Mouse (Mus musculus) left cerebral cortex, adult 2 months (tissue): ENCODE results near the gene Luc7l. TPM values are rescaled to one million over a fixed set of nuclear protein-coding genes. Genes with fewer than 3 reads are reported as not detected.
A peak's percentile ranks its signal among the peaks of the same experiment; 100 is the strongest.

Experiments used
- DNase-seq, 2 experiments: peaks; one replicate each; pipeline ENCODE4 v3.0.0; 2021 to 2022; ENCODE audit warnings: low spot score in 2 of 2, mixed read lengths in 1 of 2; ENCODE audit errors: extremely low spot score in 1 of 2
- H3K27ac ChIP-seq: fragments of 200-600 bp; 2 replicates; pipeline ENCODE4 v1.8.1; 2022
- H3K4me3 ChIP-seq: fragments of 200-600 bp; 2 replicates; pipeline ENCODE4 v1.8.1; 2022
- CTCF ChIP-seq: fragments of 200-600 bp; IDR thresholded peaks from 2 replicates; pipeline ENCODE4 v1.8.1; 2022; ENCODE audit warnings: antibody characterized with exemption, mild to moderate bottlenecking, moderate library complexity
- intact Hi-C: fragments of 180-260 bp; cut with DNase I; formaldehyde crosslinking; loops from one replicate; pipeline ENCODE4 v1.15.1; 2025
- total RNA-seq, 2 experiments: library from RNA; stranded (reverse); gene quantifications; 2 replicates each; pipeline ENCODE4 v1.2.3; 2021

Luc7l gene
- total RNA-seq, 2 experiments from 2014 or later: 80.4 to 82.2 TPM

DNA sequence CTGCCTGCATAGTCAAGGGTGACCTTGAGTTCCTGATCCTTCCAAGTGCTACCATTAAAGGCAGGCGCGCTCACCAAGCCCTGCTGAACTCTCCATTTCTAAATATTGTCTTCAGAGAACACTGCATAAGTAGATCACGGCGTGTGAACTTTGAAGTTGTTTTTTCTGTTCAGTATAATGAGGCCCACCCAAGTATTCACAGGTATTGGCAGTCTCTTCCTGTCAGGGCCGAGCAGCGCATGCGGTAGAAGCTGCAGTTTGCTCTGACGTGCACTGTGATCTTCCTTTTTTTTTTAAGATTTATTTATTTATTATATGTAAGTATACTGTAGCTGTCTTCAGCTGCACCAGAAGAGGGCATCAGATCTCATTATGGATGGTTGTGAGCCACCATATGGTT is 18.3 kb upstream of the Luc7l start:
- no peak for TF ChIP-seq CTCF
- intact Hi-C loops: no loop called here
- no peak overlapping the region for H3K27ac ChIP-seq
- H3K4me3 ChIP-seq: no peak overlapping the region
- DNase-seq: no peak

DNA sequence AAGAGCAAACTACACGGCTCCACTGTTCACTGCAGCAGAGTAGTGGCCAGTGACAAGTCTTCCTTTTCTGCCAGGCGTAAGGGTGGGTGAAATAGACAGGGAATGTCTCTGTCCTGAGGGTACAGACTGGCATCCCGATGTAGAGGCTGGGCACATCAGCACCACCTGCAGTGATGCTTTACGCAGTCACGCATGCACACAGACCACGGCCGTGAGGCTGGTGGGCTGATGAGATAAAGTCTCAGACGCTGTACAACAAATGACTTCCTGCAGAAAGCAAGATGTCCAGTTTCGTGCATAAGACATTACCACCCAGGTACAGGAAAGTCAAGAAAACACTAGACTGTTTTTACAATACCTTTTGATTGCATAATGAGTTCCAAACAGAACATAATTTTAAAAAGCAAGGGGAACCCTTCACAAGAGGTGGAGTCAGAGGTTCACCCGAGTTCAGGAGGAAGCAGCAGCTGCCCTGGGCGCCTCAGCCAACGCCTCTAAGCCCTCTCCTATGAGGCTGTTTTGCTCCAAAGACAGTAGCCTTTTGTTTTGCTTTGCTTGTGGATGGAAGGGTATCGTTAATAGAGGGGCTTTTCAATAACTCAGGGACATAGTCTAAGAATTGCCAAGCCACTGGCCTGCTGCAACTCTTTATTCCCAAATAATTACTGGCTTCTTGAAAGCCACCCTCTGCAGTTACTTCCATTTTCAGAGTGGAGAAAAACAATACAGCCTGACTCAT is 17.4 kb upstream of the Luc7l start:
- DNase-seq: no peak
- no peak overlapping the region for H3K4me3 ChIP-seq
- intact Hi-C loops: no loop called here
- peak overlapping the region; percentile 2 for H3K27ac ChIP-seq
- no peak for TF ChIP-seq CTCF

DNA sequence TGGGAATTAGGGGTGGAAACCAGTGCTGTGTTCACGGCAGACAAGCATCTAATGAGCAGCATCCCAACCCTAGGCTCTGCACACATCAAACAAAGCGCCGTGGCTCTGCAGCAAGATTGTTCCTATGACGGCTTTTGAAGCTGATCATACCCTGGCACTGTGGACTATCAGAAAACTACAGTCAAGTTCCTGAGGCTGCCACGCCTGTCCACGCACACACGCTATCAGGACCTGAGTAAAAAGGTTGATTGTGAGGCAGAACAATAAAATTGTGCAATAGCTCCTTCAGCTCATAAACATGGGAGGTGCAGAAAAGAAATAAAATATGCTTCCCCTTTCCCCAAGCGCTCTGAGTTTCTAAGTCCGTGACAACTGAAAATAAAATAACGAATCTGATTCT is 15.0 kb upstream of the Luc7l start:
- intact Hi-C loops: no loop called here
- H3K27ac ChIP-seq: no peak overlapping the region
- no peak for DNase-seq
- no peak for TF ChIP-seq CTCF
- no peak overlapping the region for H3K4me3 ChIP-seq

DNA sequence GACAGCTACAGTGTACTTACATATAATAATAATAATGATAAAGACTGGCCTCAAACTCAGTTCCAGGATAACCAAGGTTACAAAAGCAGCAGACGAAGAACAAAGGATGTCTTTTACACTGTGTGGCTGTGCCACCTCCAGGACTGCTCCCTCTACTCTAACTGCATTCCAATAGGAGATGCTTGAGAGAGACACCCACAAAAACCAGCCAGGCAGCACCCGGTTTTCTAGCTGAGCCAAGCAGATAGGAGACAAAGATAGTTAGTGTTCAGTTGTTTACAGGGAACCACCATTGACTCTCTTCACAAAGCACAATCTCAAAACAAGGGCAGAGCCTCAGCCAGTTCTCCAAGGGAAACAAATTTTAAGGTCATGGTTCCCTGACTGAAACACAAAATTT is 13.1 kb upstream of the Luc7l start:
- intact Hi-C loops: no loop called here
- Histone ChIP-seq H3K4me3 (no peak overlapping the region), H3K27ac (peak overlapping the region; percentile 57; the same call in 1 of the 2 replicates)
- TF ChIP-seq CTCF: no peak
- no peak for DNase-seq

DNA sequence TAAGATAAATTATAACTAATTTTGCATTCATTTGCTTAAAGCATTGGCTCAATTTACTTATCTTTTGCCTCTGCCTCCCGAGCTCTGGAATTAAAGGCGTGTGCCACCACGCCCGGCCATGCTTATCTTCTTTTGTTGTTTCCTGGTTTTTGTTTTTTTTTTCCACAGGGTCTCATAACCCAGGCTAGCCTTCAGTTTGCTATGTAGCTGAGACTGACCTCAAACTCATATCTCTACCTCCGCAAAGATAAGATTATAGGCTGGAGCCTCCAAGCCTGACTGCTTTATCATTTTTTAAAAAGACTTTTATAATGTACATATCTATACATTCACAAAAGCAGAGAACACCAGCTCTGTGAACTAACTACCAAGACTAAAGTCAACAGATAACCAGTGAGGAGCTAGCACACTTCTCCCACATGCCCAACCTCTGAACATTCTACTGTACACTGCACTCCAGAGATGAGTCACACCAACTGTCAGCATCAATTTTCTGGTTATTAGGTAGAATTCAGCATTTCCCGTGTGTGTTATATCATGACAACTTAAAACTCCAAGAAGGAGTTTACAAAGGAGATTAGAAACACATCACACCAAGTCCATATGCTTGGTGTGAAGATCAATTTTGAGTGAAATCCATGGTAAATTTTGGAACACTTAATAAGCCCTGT is 12.4 kb upstream of the Luc7l start:
- no peak for TF ChIP-seq CTCF
- intact Hi-C loops: loop anchor here (5.0 kb wide), 1 partner anchor 118 kb away; the partner anchor contains the start of gene Mrpl28
- no peak overlapping the region for H3K4me3 ChIP-seq
- DNase-seq: no peak
- peak overlapping the region; percentile 57; the same call in 1 of the 2 replicates for H3K27ac ChIP-seq

DNA sequence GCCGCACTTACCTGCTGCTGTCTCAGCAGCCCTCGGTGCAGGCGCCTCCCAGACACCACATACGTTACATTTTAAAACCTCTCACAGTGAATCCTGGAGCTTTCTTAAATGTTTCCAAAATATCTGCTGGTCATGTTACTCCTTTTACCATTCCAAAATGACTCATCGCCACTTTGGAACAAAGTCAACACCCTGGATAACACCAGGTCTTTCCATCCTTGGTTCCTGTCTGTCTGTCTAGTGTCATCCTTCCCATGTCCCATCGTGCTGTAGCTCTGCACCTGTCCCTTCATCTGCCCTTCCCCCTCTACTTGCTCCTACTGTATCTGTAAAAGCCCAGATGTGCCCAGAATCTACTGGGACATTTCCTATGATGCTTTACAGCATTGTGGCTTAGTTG is 11.7 kb upstream of the Luc7l start:
- no peak overlapping the region for H3K27ac ChIP-seq
- no peak overlapping the region for H3K4me3 ChIP-seq
- DNase-seq: no peak
- intact Hi-C loops: loop anchor here (5.0 kb wide), 1 partner anchor 119 kb away; the partner anchor contains the start of gene Mrpl28
- TF ChIP-seq CTCF: no peak

DNA sequence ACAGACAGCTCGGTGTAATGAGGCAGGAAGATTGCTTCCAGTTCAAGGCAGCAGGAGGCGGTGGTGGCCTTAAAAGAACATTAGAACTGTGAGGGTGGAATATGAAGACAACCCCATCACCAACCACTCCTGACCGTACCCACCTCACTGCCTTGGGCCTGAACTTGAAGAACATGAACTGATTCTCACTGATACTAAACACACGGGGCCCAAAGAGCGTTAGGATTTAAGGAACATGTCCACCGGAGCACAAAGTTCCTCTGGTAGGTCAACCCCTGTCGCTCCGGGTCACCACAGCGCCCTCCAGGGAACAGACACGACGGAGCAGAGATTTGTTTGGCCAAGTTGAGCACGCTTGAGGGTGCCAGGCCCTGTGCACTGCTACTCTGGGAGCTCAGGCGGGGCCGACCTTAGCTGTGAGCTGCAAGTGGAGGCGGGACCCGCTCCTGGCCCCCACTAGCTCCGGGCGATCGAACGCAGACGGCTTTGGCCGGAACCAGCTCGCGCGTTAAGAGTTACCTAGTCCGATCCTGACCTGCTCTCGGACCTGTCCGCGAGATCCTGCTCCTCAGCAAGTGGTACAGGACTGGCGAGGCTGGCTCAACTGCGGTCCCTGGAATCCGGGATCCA is 9.1 kb upstream of the Luc7l start:
- intact Hi-C loops: loop anchor here (2.0 to 5.0 kb wide), 3 partner anchors 41 to 121 kb away; partner anchors contain the start of genes Axin1, Mrpl28 and Rgs11
- Histone ChIP-seq H3K27ac (peak overlapping the region; percentile 87), H3K4me3 (peak overlapping the region; percentile 81)
- TF ChIP-seq CTCF: peak; percentile 33
- peak in 1 of 2 experiments; percentile 61 for DNase-seq

DNA sequence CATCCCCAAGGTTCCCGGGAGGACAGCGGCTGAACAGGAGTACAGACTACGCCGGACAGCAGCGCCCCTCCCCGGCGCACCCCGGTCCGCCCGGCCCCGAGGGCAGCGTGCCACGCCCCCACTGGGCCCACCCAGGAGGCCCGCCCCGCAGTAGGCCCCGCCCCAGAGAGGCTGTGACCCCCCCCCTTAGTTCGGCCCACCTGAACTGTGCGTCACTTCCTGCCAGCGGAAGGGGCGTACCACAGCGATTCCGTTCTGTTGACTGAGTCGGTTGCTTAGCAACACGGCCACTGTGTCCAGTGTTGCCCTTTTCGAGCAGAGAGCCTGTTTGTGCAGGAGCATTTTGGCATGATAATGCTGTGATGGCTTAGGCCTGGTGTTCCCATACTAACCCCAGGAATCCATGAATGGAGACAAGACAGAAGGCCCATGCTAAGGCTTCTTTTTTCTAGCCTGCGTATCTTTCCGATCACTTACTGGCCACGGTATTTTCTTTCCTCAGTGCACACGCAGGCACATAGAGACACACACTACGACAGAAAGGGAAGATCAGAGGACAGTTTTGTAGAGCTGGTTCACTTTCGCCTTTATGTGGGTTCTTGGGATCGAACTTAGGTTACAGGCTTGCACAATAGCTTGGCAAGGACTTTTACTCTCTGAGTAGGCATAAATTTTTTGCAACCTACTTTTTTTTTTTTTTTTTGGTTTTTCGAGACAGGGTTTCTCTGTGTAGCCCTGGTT is 8.4 kb upstream of the Luc7l start, which contains the start of gene Fam234a:
TSS of gene Fam234a (minus strand) at position 142 of the 741 bp plus-strand sequence.
- peak; percentile 88 to 90 for DNase-seq
- Histone ChIP-seq H3K27ac (peak within 1 kb of the TSS; percentile 91), H3K4me3 (peak within 1 kb of the TSS; percentile 81)
- intact Hi-C loops: loop anchor here (2.0 to 5.0 kb wide), 2 partner anchors 41 to 122 kb away; partner anchors contain the start of genes Mrpl28 and Rgs11
- no peak; the same call in 1 of the 2 replicates for TF ChIP-seq CTCF

DNA sequence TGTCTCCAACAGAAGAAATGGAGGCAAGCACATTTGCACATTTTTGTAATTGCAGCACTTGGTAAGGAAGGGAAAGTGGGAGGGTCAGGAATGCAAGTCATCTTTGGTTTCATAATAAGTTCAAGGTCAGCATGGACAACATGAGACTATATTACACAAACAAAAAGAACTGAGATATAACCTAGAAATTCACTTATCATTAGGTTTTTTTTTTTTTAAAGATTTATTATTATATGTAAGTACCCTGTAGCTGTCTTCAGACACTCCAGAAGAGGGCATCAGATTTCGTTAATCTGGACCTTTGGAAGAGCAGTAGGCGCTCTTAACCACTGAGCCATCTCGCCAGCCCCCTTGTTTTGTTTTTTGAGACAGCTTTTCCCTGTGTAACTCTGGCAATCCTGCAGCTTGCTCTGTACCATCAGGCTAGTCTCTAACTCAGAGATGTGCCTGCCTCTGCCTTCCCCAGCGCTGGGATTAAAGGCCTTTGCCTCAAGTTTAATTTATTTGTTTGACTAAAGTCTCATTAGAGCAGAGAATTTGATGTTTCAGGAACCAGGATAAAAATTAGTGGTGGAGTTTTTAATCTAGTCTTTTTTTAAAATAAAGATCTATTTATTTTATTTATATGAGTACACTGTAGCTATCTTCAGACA is 684 bp upstream of the Luc7l start:
- no peak for DNase-seq
- no peak for TF ChIP-seq CTCF
- Histone ChIP-seq H3K27ac (peak overlapping the region; percentile 96), H3K4me3 (peak overlapping the region; percentile 92)
- intact Hi-C loops: no loop called here

DNA sequence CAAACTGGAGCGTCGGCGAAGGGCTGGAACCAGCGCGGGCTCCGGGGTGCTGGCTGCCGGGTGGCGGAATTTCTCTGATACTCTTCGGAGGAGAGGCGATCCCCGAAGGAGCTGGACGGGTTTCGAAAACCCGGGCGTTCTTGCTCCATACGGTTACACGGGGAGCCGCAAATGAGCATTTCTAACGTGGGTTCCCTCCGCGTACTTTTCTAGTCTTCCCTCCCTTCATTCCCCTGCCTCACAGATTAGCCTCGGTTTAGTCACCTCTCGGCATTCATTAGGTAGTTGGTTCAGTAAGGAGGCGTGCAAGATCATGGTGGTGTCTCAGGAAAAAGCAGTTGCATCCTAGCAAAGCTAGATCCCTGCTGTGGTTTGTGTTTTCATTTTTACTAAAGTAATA is 703 bp downstream of the Luc7l start:
- TF ChIP-seq CTCF: no peak
- no peak for DNase-seq
- Histone ChIP-seq H3K27ac (peak overlapping the region; percentile 96), H3K4me3 (peak overlapping the region; percentile 92)
- intact Hi-C loops: no loop called here

DNA sequence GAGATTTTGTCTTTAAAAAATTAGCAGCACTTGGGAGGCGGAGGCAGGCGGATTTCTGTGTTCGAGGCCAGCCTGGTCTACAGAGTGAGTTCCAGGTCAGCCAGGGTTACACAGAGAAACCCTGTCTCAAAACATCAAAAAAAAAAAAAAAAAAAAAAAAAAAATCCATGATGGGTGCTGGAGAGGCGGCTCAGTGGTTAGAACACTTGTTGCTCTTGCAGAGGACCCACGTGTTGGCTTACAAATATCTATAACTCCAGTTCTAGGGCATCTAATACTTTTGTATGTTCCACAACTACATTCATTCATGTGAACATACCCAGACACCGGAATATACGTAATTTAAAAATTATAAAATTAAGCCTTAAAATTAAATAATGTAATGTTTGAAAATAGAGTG is 2.6 kb downstream of the Luc7l start:
- Histone ChIP-seq H3K27ac (no peak overlapping the region), H3K4me3 (no peak overlapping the region)
- no peak for TF ChIP-seq CTCF
- DNase-seq: no peak
- intact Hi-C loops: no loop called here
